Mouse (Mus musculus): ENCODE measurements at regions not wholly inside any gene's neighbourhood (a gene's known extent, or its start where the extent isn't known, plus 50 kb on each side); places are given as distances from the start of the nearest gene placed in this dataset.

- TF ChIP-seq HCFC1 (IDR thresholded peaks at IDR 0.05; ENCODE audit: borderline replicate concordance, insufficient read depth, low read length): no peak
- TF ChIP-seq MAFK (IDR thresholded peaks at IDR 0.05; ENCODE audit: insufficient read depth, low read depth, low read length): no peak
- H3K27ac ChIP-seq (ENCODE audit: insufficient read depth, low read depth, low read length, poor library complexity, severe bottlenecking): no peak overlapping the region
- no peaks in the 10 kb centered on the region for H3K9me3 ChIP-seq (ENCODE audit: control insufficient read depth, insufficient read depth, low read depth, low read length)
- peak; percentile 39 for DNase-seq (ENCODE audit: low read depth, low spot score)
- no peak overlapping the region for H3K9ac ChIP-seq (ENCODE audit: insufficient read depth, low read depth, low read length, poor library complexity, severe bottlenecking)
- in situ Hi-C loops (cut with MboI; ENCODE audit: low sequenced_read_pairs in 2 of 2, unreplicated experiment in 2 of 2): no loop called here
- no peaks in the 10 kb centered on the region for H3K4me1 ChIP-seq (ENCODE audit: control insufficient read depth in 2 of 2, insufficient read depth in 2 of 2, low read length in 2 of 2, poor library complexity in 1 of 2)
- H3K4me3 ChIP-seq (ENCODE audit: insufficient read depth in 1 of 2, low read depth in 1 of 2, low read length in 2 of 2, poor library complexity in 1 of 2, severe bottlenecking in 1 of 2): 0 out of 4 replicates have a peak overlapping the region, but pooled peaks of 1 of the 2 experiments have one; percentile 16
- H3K36me3 ChIP-seq (ENCODE audit: control insufficient read depth, insufficient read depth, low read length, poor library complexity, severe bottlenecking): no peaks in the 10 kb centered on the region
These were observed 56.5 kb upstream of the Arhgap24 start for GRCm38 (mm10) chr5:102424636-102425242.

- H3K36me3 ChIP-seq (ENCODE audit: control insufficient read depth, insufficient read depth, low read length, poor library complexity, severe bottlenecking): no peaks in the 10 kb centered on the region
- H3K9ac ChIP-seq (ENCODE audit: insufficient read depth, low read depth, low read length, poor library complexity, severe bottlenecking): no peak overlapping the region
- no peaks in the 10 kb centered on the region for H3K4me1 ChIP-seq (ENCODE audit: control insufficient read depth in 2 of 2, insufficient read depth in 2 of 2, low read length in 2 of 2, poor library complexity in 1 of 2)
- H3K27ac ChIP-seq (ENCODE audit: insufficient read depth, low read depth, low read length, poor library complexity, severe bottlenecking): no peak overlapping the region
- no peak for DNase-seq (ENCODE audit: low read depth, low spot score)
- in situ Hi-C loops (cut with MboI; ENCODE audit: low sequenced_read_pairs in 2 of 2, unreplicated experiment in 2 of 2): no loop called here
- H3K4me3 ChIP-seq (ENCODE audit: insufficient read depth in 1 of 2, low read depth in 1 of 2, low read length in 2 of 2, poor library complexity in 1 of 2, severe bottlenecking in 1 of 2): no peak overlapping the region
- no peaks in the 10 kb centered on the region for H3K9me3 ChIP-seq (ENCODE audit: control insufficient read depth, insufficient read depth, low read depth, low read length)
- no peak for TF ChIP-seq MAFK (IDR thresholded peaks at IDR 0.05; ENCODE audit: insufficient read depth, low read depth, low read length)
- TF ChIP-seq HCFC1 (IDR thresholded peaks at IDR 0.05; ENCODE audit: borderline replicate concordance, insufficient read depth, low read length): no peak
- TF ChIP-seq ZC3H11A (IDR thresholded peaks at IDR 0.05; ENCODE audit: borderline replicate concordance, low read depth, low read length): no peak
- TF ChIP-seq CHD2 (IDR thresholded peaks at IDR 0.05; ENCODE audit: low read depth, low read length): no peak
- no peak for TF ChIP-seq ZNF384 (IDR thresholded peaks at IDR 0.05; ENCODE audit: low read depth, low read length)
These were observed 52.9 kb upstream of the Arhgap24 start for GRCm38 (mm10) chr5:102428310-102428709.
